Mouse (Mus musculus) stomach, postnatal 0 days (tissue): Measurements from ENCODE around the gene Kcnc4.

ENCODE experiments used
- CTCF ChIP-seq: IDR thresholded peaks from 2 replicates; pipeline ENCODE4 v1.5.1; 2016; ENCODE audit warnings: antibody characterized with exemption, low read depth, mild to moderate bottlenecking, moderate library complexity
- EP300 ChIP-seq: optimal IDR thresholded peaks from 2 replicates; pipeline ENCODE3; 2016; ENCODE audit warnings: antibody characterized with exemption

- TF ChIP-seq CTCF (no peak), EP300 (no peak)
These were observed 44.4 kb upstream of the Kcnc4 start for GRCm38 (mm10) chr3:107503716-107504115.
